Mouse (Mus musculus) embryo, embryonic 9.5 days (tissue): Measurements from ENCODE around the gene Gm20865.
"Not testable (repeated sequence)": the region's sequence is repeated elsewhere in the genome, so short reads cannot be mapped to it uniquely, and the experiment has no call there.

Source experiments
- DNase-seq: peaks from one replicate; pipeline ENCODE4 v3.0.0-alpha.2; 2017; ENCODE audit errors: extremely low spot score

Gm20865 gene

DNA sequence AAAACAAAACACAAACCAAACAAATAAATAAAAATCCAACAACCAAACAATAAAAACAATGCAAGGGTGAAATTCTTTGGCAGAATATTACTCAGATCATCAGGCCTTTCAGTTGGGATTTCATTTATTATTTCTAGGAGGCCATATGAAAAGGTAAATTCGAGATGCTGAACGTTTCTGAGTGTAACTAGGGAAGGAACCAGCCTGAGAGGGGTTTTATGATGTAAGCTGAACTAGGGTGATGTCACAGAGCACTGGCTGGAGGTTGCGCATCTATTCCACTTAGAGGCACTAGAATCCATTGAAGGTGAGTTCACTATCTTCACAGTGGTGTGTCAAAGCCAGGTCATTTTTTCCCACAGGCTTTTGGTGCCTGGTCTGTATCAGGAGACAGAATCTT, at the start of gene Gm20865:
Gene Gm20865, plus strand, starts transcription at position 301 of the 400 bp plus-strand sequence.
- not testable (repeated sequence) for DNase-seq
